20 mouse cellular contexts compared by ENCODE assay signal in the genomic region with DNA sequence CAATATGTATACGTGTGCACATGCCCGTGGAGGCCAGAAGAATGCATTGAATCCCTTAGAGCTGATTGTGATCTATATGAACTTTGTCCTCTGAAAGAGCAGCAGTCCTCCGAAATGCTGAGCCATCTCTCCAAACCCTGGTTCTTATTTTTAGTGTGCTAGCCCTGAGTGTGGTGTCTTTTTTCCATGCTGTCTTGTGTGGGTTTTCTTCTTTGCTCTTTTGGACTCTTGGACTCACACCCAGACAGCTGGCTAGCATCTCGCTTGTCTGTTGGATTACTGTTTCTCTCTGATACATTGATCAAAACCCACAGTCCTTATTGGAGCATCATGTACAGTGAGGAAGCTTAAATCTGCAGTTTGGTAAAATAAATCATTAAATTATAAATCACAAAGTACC. TPM values are rescaled to one million over a fixed set of nuclear protein-coding genes. Genes with fewer than 3 reads are reported as not detected.
A peak's percentile ranks its signal among the peaks of the same experiment; 100 is the strongest.
DNase-seq lines count a peak whose midpoint lies in the region; ATAC-seq and TF ChIP-seq lines count a peak whose summit lies in the region.
"Had no signal": no experiment of that assay in that cellular context is flagged by ENCODE, and none has a peak within 500 bp of the region (broad histone marks: within the 10 kb centered on the region; RNA-seq: fewer than 3 reads in every experiment).

No protein-coding gene starts in this region.

- no peak overlapping the region for H3K4me3 ChIP-seq in gastrocnemius, adult 2 months
- no peak overlapping the region for H3K4me3 ChIP-seq in hindbrain, embryonic 16.5 days (ENCODE audit: low read length)
- H3K4me3 ChIP-seq in hindbrain, postnatal 0 days (ENCODE audit: low read length): no peak overlapping the region
- H3K4me3 ChIP-seq in liver, adult 2 months (ENCODE audit: insufficient read depth, low read depth, low read length): no peak overlapping the region
- H3K4me3 ChIP-seq in liver, embryonic 12.5 days: no peak overlapping the region
- H3K4me3 ChIP-seq: forebrain, embryonic 10.5 days; limb, embryonic 15.5 days; neural tube, embryonic 12.5 days had no signal

- TF ChIP-seq CTCF in gastrocnemius, adult 2 months (IDR thresholded peaks at IDR 0.05): no peak
- TF ChIP-seq CTCF in hindbrain, postnatal 0 days (IDR thresholded peaks at IDR 0.05; ENCODE audit: low read depth): no peak
- TF ChIP-seq CTCF in liver, adult 2 months (IDR thresholded peaks at IDR 0.05; ENCODE audit: low read depth, low read length): no peak

- H3K79me2 ChIP-seq in liver, adult 2 months (ENCODE audit: control insufficient read depth, insufficient read depth, low read length): peaks cover 10% of the 10 kb centered on the region; the same call in 1 of the 2 replicates

- TF ChIP-seq POLR2A in liver, adult 2 months (IDR thresholded peaks at IDR 0.05; ENCODE audit: extremely low read depth, insufficient read depth, low read length): no peak

- intact Hi-C loops in gastrocnemius, adult 2 months (cut with DNase I): no loop called here
- intact Hi-C loops in gastrocnemius, postnatal 36 days (cut with DNase I): no loop called here
- intact Hi-C loops in left cerebral cortex, postnatal 14 days (cut with DNase I): no loop called here

- H3K9ac ChIP-seq in hindbrain, embryonic 16.5 days (ENCODE audit: low read depth, low read length): peak overlapping the region; percentile 24; the same call in 1 of the 2 replicates
- H3K9ac ChIP-seq in hindbrain, postnatal 0 days (replicated peaks; ENCODE audit: low read length): no peak overlapping the region
- peak overlapping the region; percentile 30 for H3K9ac ChIP-seq in liver, adult 2 months (ENCODE audit: low read depth, low read length)
- no peak overlapping the region for H3K9ac ChIP-seq in liver, embryonic 12.5 days
- H3K9ac ChIP-seq: limb, embryonic 15.5 days; neural tube, embryonic 12.5 days had no signal

- H3K36me3 ChIP-seq in hindbrain, embryonic 16.5 days (ENCODE audit: control insufficient read depth, insufficient read depth, low read length): peaks cover 9% of the 10 kb centered on the region
- H3K36me3 ChIP-seq in hindbrain, postnatal 0 days (ENCODE audit: insufficient read depth, low read length): peaks cover 28% of the 10 kb centered on the region
- peaks cover 27% of the 10 kb centered on the region for H3K36me3 ChIP-seq in liver, adult 2 months (ENCODE audit: control insufficient read depth, insufficient read depth, low read length)
- H3K36me3 ChIP-seq in liver, embryonic 12.5 days: peaks cover 45% of the 10 kb centered on the region

- ATAC-seq in hindbrain, embryonic 16.5 days: no peak
- no peak for ATAC-seq in hindbrain, postnatal 0 days
- no peak for ATAC-seq in liver, embryonic 12.5 days
- ATAC-seq: CD4-positive, CD25-positive, alpha-beta regulatory T cell, adult 4 months had no signal

- DNase-seq in gastrocnemius, adult 2 months: no peak
- DNase-seq in gastrocnemius, postnatal 36 days: no peak
- DNase-seq in hindbrain, postnatal 0 days (ENCODE audit: low spot score): no peak
- peak; percentile 82 for DNase-seq in liver, adult 2 months (ENCODE audit: extremely low read depth, low read depth, low spot score)
- peak; percentile 34 to 69 for DNase-seq in kidney, postnatal 36 days
- DNase-seq in left cerebral cortex, postnatal 14 days (ENCODE audit: low spot score in 2 of 2): no peak
- DNase-seq: adrenal gland, postnatal 25 days; cerebellum, adult 18-20 months; cerebellum, postnatal 25 days; embryo, embryonic 11 days; heart, postnatal 4 days; layer of hippocampus, postnatal 36 days had no signal

- no peak overlapping the region for H3K4me2 ChIP-seq in hindbrain, embryonic 16.5 days (ENCODE audit: low read length)
- no peak overlapping the region for H3K4me2 ChIP-seq in hindbrain, postnatal 0 days (ENCODE audit: low read depth, low read length)
- H3K4me2 ChIP-seq in liver, embryonic 12.5 days: no peak overlapping the region
- H3K4me2 ChIP-seq: limb, embryonic 15.5 days; midbrain, embryonic 11.5 days; neural tube, embryonic 12.5 days had no signal

- WGBS in hindbrain, embryonic 16.5 days: 71% methylated on average over 4 of the region's 4 CpGs
- WGBS in hindbrain, postnatal 0 days: 79% methylated on average over 4 of the region's 4 CpGs
- 21% methylated on average over 4 of the region's 4 CpGs for WGBS in liver, adult 2 months
- 73% methylated on average over 4 of the region's 4 CpGs for WGBS in liver, embryonic 12.5 days (ENCODE audit: insufficient replicate concordance)

- peak overlapping the region; percentile 16; the same call in 1 of the 2 replicates for H3K27ac ChIP-seq in gastrocnemius, adult 2 months
- no peak overlapping the region for H3K27ac ChIP-seq in hindbrain, embryonic 16.5 days (ENCODE audit: low read depth, low read length)
- H3K27ac ChIP-seq in hindbrain, postnatal 0 days: no peak overlapping the region
- H3K27ac ChIP-seq in liver, adult 2 months (replicated peaks; ENCODE audit: insufficient read depth, low read depth, low read length): peak overlapping the region; percentile 73
- no peak overlapping the region for H3K27ac ChIP-seq in liver, embryonic 12.5 days
- H3K27ac ChIP-seq: forebrain, embryonic 10.5 days; limb, embryonic 15.5 days; macrophage; neural tube, embryonic 12.5 days had no signal

- no peaks in the 10 kb centered on the region for H3K9me3 ChIP-seq in hindbrain, embryonic 16.5 days (ENCODE audit: control insufficient read depth, low read length)
- H3K9me3 ChIP-seq in hindbrain, postnatal 0 days (ENCODE audit: low read length): no peaks in the 10 kb centered on the region
- no peaks in the 10 kb centered on the region for H3K9me3 ChIP-seq in liver, embryonic 12.5 days (replicated peaks)
- H3K9me3 ChIP-seq: forebrain, embryonic 10.5 days; limb, embryonic 15.5 days; neural tube, embryonic 12.5 days had no signal

- no peaks in the 10 kb centered on the region for H3K27me3 ChIP-seq in hindbrain, embryonic 16.5 days (replicated peaks; ENCODE audit: control insufficient read depth, insufficient read depth, low read length)
- no peaks in the 10 kb centered on the region for H3K27me3 ChIP-seq in hindbrain, postnatal 0 days (ENCODE audit: insufficient read depth, low read length)
- no peaks in the 10 kb centered on the region for H3K27me3 ChIP-seq in liver, adult 2 months (ENCODE audit: control insufficient read depth, insufficient read depth, low read length)
- H3K27me3 ChIP-seq in liver, embryonic 12.5 days (replicated peaks): no peaks in the 10 kb centered on the region
- H3K27me3 ChIP-seq: limb, embryonic 15.5 days; neural tube, embryonic 12.5 days had no signal

- peaks cover 23% of the 10 kb centered on the region for H3K4me1 ChIP-seq in hindbrain, embryonic 16.5 days (ENCODE audit: control insufficient read depth, insufficient read depth, low read depth, low read length)
- peaks cover 10% of the 10 kb centered on the region for H3K4me1 ChIP-seq in hindbrain, postnatal 0 days (ENCODE audit: insufficient read depth, low read length)
- H3K4me1 ChIP-seq in liver, adult 2 months (ENCODE audit: control insufficient read depth, insufficient read depth, low read length): peaks cover 37% of the 10 kb centered on the region
- H3K4me1 ChIP-seq in liver, embryonic 12.5 days: peaks cover 35% of the 10 kb centered on the region

RNA-seq across cellular contexts. Expression of a gene that starts 2.9 kb away (rescaled TPM):
- 10 to 100 TPM; 19.5 to 22.0 TPM for total RNA-seq in gastrocnemius, adult 2 months (2021)
- 10 to 100 TPM; 18.0 to 18.8 TPM for total RNA-seq in gastrocnemius, postnatal 36 days (2021)
- polyA plus RNA-seq in hindbrain, embryonic 16.5 days (2015; fragmentation: Nextera tagmentation; extraction: Ambion mirVana): 84.3 and 85.7 TPM in 2 replicates
- total RNA-seq in hindbrain, postnatal 0 days (2014; rRNA removed): 55.2 and 58.3 TPM in 2 replicates
- polyA plus RNA-seq in hindbrain, postnatal 0 days (2015; fragmentation: Nextera tagmentation; extraction: Ambion mirVana): 69.5 and 70.0 TPM in 2 replicates
- total RNA-seq in liver, adult 2 months (2014; rRNA removed): 44.4 and 45.4 TPM in 2 replicates
- polyA plus RNA-seq in liver, adult 2 months (2012; rRNA removed): 18.3 and 18.5 TPM in 2 replicates
- 33.0 and 36.3 TPM in 2 replicates for polyA plus RNA-seq in liver, embryonic 12.5 days (2016; fragmentation: Nextera tagmentation; extraction: Ambion mirVana)
- total RNA-seq in left cerebral cortex, postnatal 14 days (2021): 10 to 100 TPM; 43.1 to 44.5 TPM

Comparison
In these comparisons a context has a peak if more than half of its experiments do, and no peak if none do; other contexts are left out.
1. H3K27ac ChIP-seq: peak in gastrocnemius, adult 2 months (single experiment) and liver, adult 2 months (single experiment); none in hindbrain, embryonic 16.5 days (single experiment), hindbrain, postnatal 0 days (single experiment) and liver, embryonic 12.5 days (single experiment).
2. H3K9ac ChIP-seq: peak in hindbrain, embryonic 16.5 days (single experiment) and liver, adult 2 months (single experiment); none in hindbrain, postnatal 0 days (single experiment) and liver, embryonic 12.5 days (single experiment).
3. DNase-seq: peak in liver, adult 2 months (single experiment) and kidney, postnatal 36 days (2 of 2); none in gastrocnemius, adult 2 months (single experiment), gastrocnemius, postnatal 36 days (0 of 2), hindbrain, postnatal 0 days (single experiment) and left cerebral cortex, postnatal 14 days (0 of 2).